ENCODE assay signal across 8 mouse cellular contexts in genomic region chr9:106890496-106891240, GRCm38 (mm10). TPM values are rescaled to one million over a fixed set of nuclear protein-coding genes. Genes with fewer than 3 reads are reported as not detected.
DNase-seq lines count a peak whose midpoint lies in the region; ATAC-seq and TF ChIP-seq lines count a peak whose summit lies in the region.

No protein-coding gene starts in this region.

- H3K9ac ChIP-seq in ES-E14 (ENCODE audit: insufficient read depth, low read depth, low read length, poor library complexity, severe bottlenecking) = no peak overlapping the region; the same call in 1 of the 2 replicates
- H3K9ac ChIP-seq in forebrain, embryonic 15.5 days (replicated peaks) = peak overlapping the region; percentile 78
- peak overlapping the region; percentile 91 for H3K9ac ChIP-seq in kidney, embryonic 16.5 days (replicated peaks; ENCODE audit: low read length)

- H3K79me2 ChIP-seq in C2C12 (ENCODE audit: control insufficient read depth, insufficient read depth) = peaks cover 42% of the 10 kb centered on the region

- H3K36me3 ChIP-seq in C2C12 (ENCODE audit: control insufficient read depth, insufficient read depth) (peaks cover 27% of the 10 kb centered on the region), ES-E14 (ENCODE audit: control insufficient read depth, insufficient read depth, low read length, poor library complexity, severe bottlenecking) (peaks cover 27% of the 10 kb centered on the region)
- H3K36me3 ChIP-seq in forebrain, embryonic 15.5 days = peaks cover 23% of the 10 kb centered on the region
- peaks cover 23% of the 10 kb centered on the region for H3K36me3 ChIP-seq in kidney, embryonic 16.5 days (ENCODE audit: insufficient read depth, low read length)

- TF ChIP-seq CTCF in C2C12 (IDR thresholded peaks at IDR 0.05; ENCODE audit: control insufficient read depth, insufficient read depth, insufficient read length) = no peak

- no peak overlapping the region for H3K27ac ChIP-seq in ES-E14 (ENCODE audit: insufficient read depth, low read depth, low read length, poor library complexity, severe bottlenecking)
- H3K27ac ChIP-seq in forebrain, embryonic 15.5 days (replicated peaks) = no peak overlapping the region
- H3K27ac ChIP-seq in kidney, embryonic 16.5 days (ENCODE audit: low read length) = no peak overlapping the region; the same call in 1 of the 2 replicates

- H3ac ChIP-seq in C2C12 (ENCODE audit: control insufficient read depth, insufficient read length, low read depth) = peak overlapping the region; percentile 90

- H3K9me3 ChIP-seq in ES-E14 (ENCODE audit: control insufficient read depth, insufficient read depth, low read depth, low read length) = no peaks in the 10 kb centered on the region
- H3K9me3 ChIP-seq in forebrain, embryonic 15.5 days = no peaks in the 10 kb centered on the region
- no peaks in the 10 kb centered on the region for H3K9me3 ChIP-seq in kidney, embryonic 16.5 days (ENCODE audit: low read length)

- H3K4me1 ChIP-seq in ES-E14 (ENCODE audit: control insufficient read depth in 2 of 2, insufficient read depth in 2 of 2, low read length in 2 of 2, poor library complexity in 1 of 2) = peaks cover 3 to 15% of the 10 kb centered on the region in 2 experiments; a peak in 1 of 4 replicates
- H3K4me1 ChIP-seq in forebrain, embryonic 15.5 days = peaks cover 41% of the 10 kb centered on the region
- H3K4me1 ChIP-seq in kidney, embryonic 16.5 days (ENCODE audit: insufficient read depth, low read length) = peaks cover 25% of the 10 kb centered on the region

- peak overlapping the region; percentile 74 for H3K4me3 ChIP-seq in C2C12 (ENCODE audit: insufficient read depth, poor library complexity, severe bottlenecking)
- H3K4me3 ChIP-seq in ES-E14 (ENCODE audit: insufficient read depth in 1 of 2, low read depth in 1 of 2, low read length in 2 of 2, poor library complexity in 1 of 2, severe bottlenecking in 1 of 2) = peak overlapping the region; percentile 87 to 100
- H3K4me3 ChIP-seq in forebrain, embryonic 15.5 days = peak overlapping the region; percentile 62
- peak overlapping the region; percentile 89 for H3K4me3 ChIP-seq in kidney, embryonic 16.5 days (ENCODE audit: low read length)

- H3K79me3 ChIP-seq in C2C12 (ENCODE audit: low read depth) = peaks cover 29% of the 10 kb centered on the region

- WGBS in forebrain, embryonic 15.5 days = 66% methylated on average over 8 of the region's 8 CpGs
- WGBS in kidney, embryonic 16.5 days = 61% methylated on average over 8 of the region's 8 CpGs

- ATAC-seq in forebrain, embryonic 15.5 days (replicated peaks) = no peak
- ATAC-seq in kidney, embryonic 16.5 days (ENCODE audit: low FRiP score, low TSS enrichment) = no peak

- DNase-seq in ES-E14 (ENCODE audit: low read depth, low spot score) = no peak
- peak; percentile 15 for DNase-seq in naive thymus-derived CD4-positive, alpha-beta T cell, adult 2 months (ENCODE audit: low read depth)
- no peak for DNase-seq in spleen, postnatal 4 days (ENCODE audit: low spot score in 2 of 2)
- no peak for DNase-seq in right cerebral cortex, postnatal 4 days
- no peak for DNase-seq in retina, embryonic 14.5 days (ENCODE audit: low spot score)

- H3K27me3 ChIP-seq in C2C12 (ENCODE audit: control insufficient read depth, insufficient read depth, insufficient read length) = no peaks in the 10 kb centered on the region
- no peaks in the 10 kb centered on the region for H3K27me3 ChIP-seq in forebrain, embryonic 15.5 days
- H3K27me3 ChIP-seq in kidney, embryonic 16.5 days (ENCODE audit: insufficient read depth, low read length) = no peaks in the 10 kb centered on the region

- in situ Hi-C loops in ES-E14 (cut with MboI; ENCODE audit: low sequenced_read_pairs in 2 of 2, unreplicated experiment in 2 of 2) = no loop called here

- H3K4me2 ChIP-seq in forebrain, embryonic 15.5 days (replicated peaks) = peak overlapping the region; percentile 74
- peak overlapping the region; percentile 67 for H3K4me2 ChIP-seq in kidney, embryonic 16.5 days (replicated peaks; ENCODE audit: low read depth, low read length)

TF ChIP-seq in C2C12, 6 proteins besides CTCF, POLR2A, EP300 and RAD21:
- no peak for TF ChIP-seq FOSL1 (IDR thresholded peaks at IDR 0.05; ENCODE audit: insufficient read depth, low read length, poor library complexity, severe bottlenecking)
- TF ChIP-seq MAX (IDR thresholded peaks at IDR 0.05) = no peak
- no peak for TF ChIP-seq CEBPB (IDR thresholded peaks at IDR 0.05; ENCODE audit: low read depth)
- no peak for TF ChIP-seq MYOG (IDR thresholded peaks at IDR 0.05; ENCODE audit: control insufficient read depth, extremely low read depth, insufficient read length)
- no peak for TF ChIP-seq USF1 (IDR thresholded peaks at IDR 0.05; ENCODE audit: low read depth)
- no peak for TF ChIP-seq MYOD1 (IDR thresholded peaks at IDR 0.05; ENCODE audit: control insufficient read depth, insufficient read length, low read depth)

TF ChIP-seq in ES-E14, 5 proteins besides CTCF, POLR2A, EP300 and RAD21:
- TF ChIP-seq ZC3H11A (IDR thresholded peaks at IDR 0.05; ENCODE audit: borderline replicate concordance, low read depth, low read length) (no peak), CHD2 (IDR thresholded peaks at IDR 0.05; ENCODE audit: low read depth, low read length) (no peak)

RNA-seq across cellular contexts. Expression of gene Manf, which starts 1.1 kb away (rescaled TPM):
- polyA plus RNA-seq in C2C12 (2012; fragmentation: generic; extraction: Trizol) = 516 TPM
- 510 and 517 TPM in 2 replicates for total RNA-seq in ES-E14 (2012; rRNA removed)
- polyA plus RNA-seq in forebrain, embryonic 15.5 days (2015; fragmentation: Nextera tagmentation; extraction: Ambion mirVana) = 189 and 204 TPM in 2 replicates
- polyA plus RNA-seq in kidney, embryonic 16.5 days (2015; fragmentation: Nextera tagmentation; extraction: Ambion mirVana) = 290 and 327 TPM in 2 replicates

RNA-seq across cellular contexts. Expression of gene Rbm15b, which starts 3.4 kb away (rescaled TPM):
- polyA plus RNA-seq in C2C12 (2012; fragmentation: generic; extraction: Trizol) = 21.0 TPM
- total RNA-seq in ES-E14 (2012; rRNA removed) = 38.6 and 42.3 TPM in 2 replicates
- 17.3 and 19.9 TPM in 2 replicates for polyA plus RNA-seq in forebrain, embryonic 15.5 days (2015; fragmentation: Nextera tagmentation; extraction: Ambion mirVana)
- polyA plus RNA-seq in kidney, embryonic 16.5 days (2015; fragmentation: Nextera tagmentation; extraction: Ambion mirVana) = 6.4 and 7.8 TPM in 2 replicates
